Mouse (Mus musculus) ES-Bruce4 (cell line): ENCODE results near the gene Pcsk1. TPM values are rescaled to one million over a fixed set of nuclear protein-coding genes. Genes with fewer than 3 reads are reported as not detected.

ENCODE experiments used
- H3K27ac ChIP-seq: 2 replicates; pipeline ENCODE4 v1.5.1; 2012; ENCODE audit warnings: low read length, inconsistent platforms; ENCODE audit not compliant: insufficient read depth
- H3K27me3 ChIP-seq: 2 replicates; pipeline ENCODE4 v1.6.1; 2012; ENCODE audit warnings: mild to moderate bottlenecking, low read length, inconsistent platforms; ENCODE audit not compliant: control insufficient read depth, poor library complexity, insufficient read depth, severe bottlenecking
- H3K36me3 ChIP-seq: 2 replicates; pipeline ENCODE4 v1.6.1; 2012; ENCODE audit warnings: inconsistent platforms, mild to moderate bottlenecking, low read length, moderate library complexity; ENCODE audit not compliant: control insufficient read depth, poor library complexity, insufficient read depth, severe bottlenecking
- H3K4me1 ChIP-seq: one replicate; pipeline ENCODE4 v1.8.1; 2011; ENCODE audit warnings: low read length; ENCODE audit not compliant: control insufficient read depth, insufficient read depth
- H3K4me3 ChIP-seq: 2 replicates; pipeline ENCODE4 v1.5.1; 2011; ENCODE audit warnings: low read depth, mild to moderate bottlenecking, low read length
- H3K9ac ChIP-seq: 2 replicates; pipeline ENCODE4 v1.6.1; 2012; ENCODE audit warnings: low read depth, mild to moderate bottlenecking, inconsistent platforms; ENCODE audit not compliant: poor library complexity, severe bottlenecking
- H3K9me3 ChIP-seq: replicated peaks from 2 replicates; pipeline ENCODE4 v1.6.1; 2012; ENCODE audit warnings: mild to moderate bottlenecking, low read length, inconsistent platforms; ENCODE audit not compliant: control insufficient read depth, poor library complexity, insufficient read depth, severe bottlenecking
- CTCF ChIP-seq: IDR thresholded peaks from one replicate; pipeline ENCODE4 v1.8.1; 2011; ENCODE audit warnings: low read depth, low read length
- EP300 ChIP-seq: IDR thresholded peaks from 2 replicates; pipeline ENCODE4 v1.6.1; 2011; ENCODE audit warnings: low read depth, low read length; ENCODE audit not compliant: insufficient read depth
- POLR2A ChIP-seq: IDR thresholded peaks from one replicate; pipeline ENCODE4 v1.8.1; 2011; ENCODE audit warnings: low read length; ENCODE audit not compliant: insufficient read depth
- polyA plus RNA-seq: library from polyadenylated mRNA; stranded (reverse); fragments of >200 nt; gene quantifications from 2 replicates; pipeline ENCODE4 v1.2.4, GENCODE M21; 2011; ENCODE audit warnings: low read depth; ENCODE audit not compliant: missing spikeins, insufficient read depth, insufficient read length

The Pcsk1 gene
- polyA plus RNA-seq, 1 experiment, result 2.2 TPM

- Histone ChIP-seq H3K27me3 (no peaks in the 10 kb centered on the region), H3K27ac (no peak overlapping the region), H3K4me1 (no peaks in the 10 kb centered on the region), H3K4me3 (no peak overlapping the region), H3K9me3 (no peaks in the 10 kb centered on the region), H3K36me3 (no peaks in the 10 kb centered on the region), H3K9ac (no peak overlapping the region)
- TF ChIP-seq EP300 (no peak), POLR2A (no peak), CTCF (no peak)
Measured at GRCm38 (mm10) chr13:75095487-75095886, 5.9 kb downstream of the Pcsk1 start.

GRCm38 (mm10) chr13:75113114-75113513, 23.5 kb downstream of the Pcsk1 start:
- H3K4me1 ChIP-seq, result no peaks in the 10 kb centered on the region

GRCm38 (mm10) chr13:75114007-75114424, 24.4 kb downstream of the Pcsk1 start:
- no peak overlapping the region for H3K9ac ChIP-seq
- H3K36me3 ChIP-seq, result no peaks in the 10 kb centered on the region
- no peaks in the 10 kb centered on the region for H3K9me3 ChIP-seq
- H3K4me1 ChIP-seq, result no peaks in the 10 kb centered on the region
- H3K27ac ChIP-seq, result no peak overlapping the region
- no peaks in the 10 kb centered on the region for H3K27me3 ChIP-seq
- TF ChIP-seq POLR2A, result no peak
- no peak for TF ChIP-seq EP300
- TF ChIP-seq CTCF, result no peak
- H3K4me3 ChIP-seq, result no peak overlapping the region

More at GRCm38 (mm10) chr13:75113114-75113513, 23.5 kb downstream of the Pcsk1 start:
- Histone ChIP-seq H3K36me3 (no peaks in the 10 kb centered on the region), H3K9ac (no peak overlapping the region), H3K27me3 (no peaks in the 10 kb centered on the region), H3K27ac (no peak overlapping the region), H3K9me3 (no peaks in the 10 kb centered on the region), H3K4me3 (no peak overlapping the region)
- no peak for TF ChIP-seq CTCF
- no peak for TF ChIP-seq EP300
- no peak for TF ChIP-seq POLR2A

- no peak for TF ChIP-seq CTCF
- no peak for TF ChIP-seq EP300
- no peak for TF ChIP-seq POLR2A
- Histone ChIP-seq H3K36me3 (no peaks in the 10 kb centered on the region), H3K27ac (no peak overlapping the region), H3K9me3 (no peaks in the 10 kb centered on the region), H3K4me1 (no peaks in the 10 kb centered on the region), H3K27me3 (no peaks in the 10 kb centered on the region), H3K9ac (no peak overlapping the region), H3K4me3 (no peak overlapping the region)
Measured at GRCm38 (mm10) chr13:75114838-75115237, 25.2 kb downstream of the Pcsk1 start.

DNA sequence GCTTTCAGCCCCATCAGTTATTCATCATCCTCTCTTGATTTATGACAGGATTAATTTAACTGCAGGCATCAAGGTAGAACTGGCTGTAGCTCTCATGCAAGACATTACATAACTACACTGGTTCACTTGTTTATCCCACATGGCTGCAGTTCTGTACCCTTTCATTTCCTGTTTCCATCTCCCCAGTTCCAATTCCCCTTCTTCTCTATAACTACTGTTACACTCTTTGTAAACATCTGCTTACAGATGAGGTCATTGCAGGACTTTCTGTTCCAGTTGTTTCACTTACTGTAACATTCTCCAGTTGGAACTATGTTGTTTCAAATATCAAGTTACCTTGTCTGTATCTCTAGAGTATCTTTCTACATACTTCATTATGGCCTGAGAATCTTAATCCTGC, 46.2 kb downstream of the Pcsk1 start:
- Histone ChIP-seq H3K4me1 (no peaks in the 10 kb centered on the region), H3K27ac (no peak overlapping the region), H3K9ac (no peak overlapping the region), H3K9me3 (0 out of 2 replicates have a peak, but pooled peaks cover 3% of the 10 kb centered on the region), H3K36me3 (no peaks in the 10 kb centered on the region), H3K27me3 (no peaks in the 10 kb centered on the region), H3K4me3 (no peak overlapping the region)
- TF ChIP-seq POLR2A (no peak), EP300 (no peak), CTCF (no peak)

GRCm38 (mm10) chr13:75160661-75161060, 71.0 kb downstream of the Pcsk1 start:
- Histone ChIP-seq H3K9me3 (0 out of 2 replicates have a peak, but pooled peaks cover 2% of the 10 kb centered on the region), H3K27ac (no peak overlapping the region), H3K36me3 (no peaks in the 10 kb centered on the region), H3K4me1 (no peaks in the 10 kb centered on the region), H3K4me3 (no peak overlapping the region), H3K27me3 (no peaks in the 10 kb centered on the region), H3K9ac (no peak overlapping the region)
- TF ChIP-seq POLR2A, result no peak
